Mouse (Mus musculus) kidney, postnatal 14 days (tissue): Measurements from ENCODE around the gene Ssx9.
"Not testable (repeated sequence)": the region's sequence is repeated elsewhere in the genome, so short reads cannot be mapped to it uniquely, and the experiment has no call there.

Source experiments
- DNase-seq: peaks from one replicate; pipeline ENCODE4 v3.0.0; 2022; ENCODE audit warnings: mixed read lengths

Gene Ssx9

GRCm38 (mm10) chrX:8748132-8748531 is at the start of gene Ssx9:
Gene Ssx9 (plus strand): TSS chrX:8748432.
- not testable (repeated sequence) for DNase-seq

DNA sequence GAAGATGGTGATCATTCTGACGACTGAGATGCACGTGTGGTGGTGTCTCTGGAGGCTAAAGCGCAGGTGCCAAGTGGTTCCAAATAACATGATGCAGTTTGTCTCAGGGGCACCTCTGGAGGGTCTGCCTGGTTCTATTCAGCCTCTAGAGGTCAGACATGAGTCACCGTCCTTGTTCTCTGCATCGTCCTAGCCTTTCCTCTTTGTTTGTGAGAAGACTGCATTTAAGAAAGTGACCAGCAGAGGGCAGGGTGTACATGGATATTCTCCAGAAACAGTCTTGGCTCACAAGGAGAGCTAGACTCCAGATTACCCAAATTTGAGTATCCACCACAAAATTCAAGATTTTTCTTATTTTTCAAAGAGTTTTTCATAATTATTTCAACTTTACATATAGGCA is 15.3 kb upstream of the Ssx9 start:
- DNase-seq, result peak; percentile 15

DNA sequence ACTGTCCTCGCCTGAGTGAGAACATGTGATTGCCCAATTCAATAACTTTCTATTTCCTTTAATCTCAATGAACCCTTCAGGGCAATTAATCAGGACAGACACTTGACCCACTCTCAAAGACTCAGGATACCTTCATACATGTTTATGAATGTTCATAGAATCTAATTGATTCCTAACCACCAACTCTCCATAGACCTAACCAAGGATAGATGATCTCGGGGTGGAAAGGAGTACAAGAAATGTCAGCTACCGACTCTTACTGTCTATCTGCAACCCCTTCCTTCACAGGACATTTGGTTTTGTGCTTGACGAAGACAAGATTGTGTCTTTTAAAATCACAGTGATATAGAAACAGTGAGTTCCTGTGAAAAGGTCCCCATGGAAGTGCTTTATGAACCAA is 55.2 kb downstream of the Ssx9 start, which contains the start of gene Ssxb5:
Ssxb5 (plus strand) TSS at position 301 of the 400 bp plus-strand sequence.
- not testable (repeated sequence) for DNase-seq
